Comparison of ENCODE assay signal across 22 mouse cellular contexts in the genomic region with DNA sequence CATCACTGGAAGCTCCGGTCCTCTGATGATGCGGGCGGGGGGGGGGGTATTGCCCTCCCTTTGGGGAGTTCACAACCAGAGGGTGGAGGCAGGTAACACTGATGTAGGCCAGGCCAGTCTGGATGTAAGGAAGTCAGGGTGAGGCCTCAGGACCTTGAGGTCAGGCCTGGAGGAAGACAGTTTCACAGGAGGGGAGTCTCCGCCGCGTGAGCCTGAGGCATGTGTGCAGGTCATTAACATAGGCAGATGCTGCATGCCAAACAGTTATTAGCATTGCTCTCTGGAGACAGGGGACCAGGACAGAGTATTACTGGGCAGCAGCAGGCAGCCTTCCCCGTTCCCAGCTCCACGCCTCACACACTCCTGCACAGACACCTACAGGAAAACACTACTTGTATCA. TPM values are rescaled to one million over a fixed set of nuclear protein-coding genes. Genes with fewer than 3 reads are reported as not detected.
DNase-seq lines count a peak whose midpoint lies in the region; ATAC-seq and TF ChIP-seq lines count a peak whose summit lies in the region.
"Had no signal": no experiment of that assay in that cellular context is flagged by ENCODE, and none has a peak within 500 bp of the region (broad histone marks: within the 10 kb centered on the region; RNA-seq: fewer than 3 reads in every experiment).

No protein-coding gene starts in this region.

- peaks cover 43% of the 10 kb centered on the region for H3K27me3 ChIP-seq in hindbrain, embryonic 11.5 days (ENCODE audit: control insufficient read depth, insufficient read depth, low read length)
- H3K27me3 ChIP-seq in hindbrain, embryonic 10.5 days (ENCODE audit: insufficient read depth, poor library complexity, severe bottlenecking): peaks cover 92% of the 10 kb centered on the region
- H3K27me3 ChIP-seq in midbrain, embryonic 14.5 days (ENCODE audit: control insufficient read depth, insufficient read depth, low read length): peaks cover 7% of the 10 kb centered on the region
- H3K27me3 ChIP-seq in midbrain, embryonic 15.5 days (replicated peaks): peaks cover 12% of the 10 kb centered on the region
- H3K27me3 ChIP-seq in myocyte (ENCODE audit: control insufficient read depth, insufficient read depth, insufficient read length): no peaks in the 10 kb centered on the region

- H3ac ChIP-seq in myocyte (ENCODE audit: control insufficient read depth, insufficient read length): no peak overlapping the region

- DNase-seq in hindbrain, embryonic 11.5 days (ENCODE audit: low spot score): no peak
- no peak for DNase-seq in hindbrain, embryonic 10.5 days (ENCODE audit: low spot score)
- peak; percentile 64 for DNase-seq in midbrain, embryonic 14.5 days
- no peak for DNase-seq in ES-E14 (ENCODE audit: low read depth, low spot score)
- DNase-seq in right cerebral cortex, adult 2 months (ENCODE audit: low spot score in 2 of 2): no peak
- no peak for DNase-seq in T-cell, adult 2 months (ENCODE audit: low spot score)
- DNase-seq: B cell, adult 2 months; cerebellum, adult 9-10 months; gastrocnemius, postnatal 10 days; heart, adult 18-20 months; kidney, adult 9 months; lung, adult 2 months; right cerebral cortex, adult 18-20 months; thymus, postnatal 25 days had no signal

- no peaks in the 10 kb centered on the region for H3K79me2 ChIP-seq in myocyte (ENCODE audit: control insufficient read depth, insufficient read depth)

- ATAC-seq in hindbrain, embryonic 11.5 days (ENCODE audit: low FRiP score): peak; percentile 21; the same call in 1 of the 2 replicates
- ATAC-seq in midbrain, embryonic 14.5 days (ENCODE audit: low FRiP score, low TSS enrichment): 0 out of 2 replicates have a peak, but pooled peaks have one; percentile 15
- ATAC-seq in midbrain, embryonic 15.5 days (replicated peaks): no peak; the same call in 1 of the 2 replicates
- ATAC-seq: forebrain, embryonic 14.5 days had no signal

- H3K9ac ChIP-seq in hindbrain, embryonic 11.5 days (ENCODE audit: low read depth, low read length): no peak overlapping the region
- no peak overlapping the region for H3K9ac ChIP-seq in midbrain, embryonic 14.5 days (replicated peaks; ENCODE audit: low read length)
- H3K9ac ChIP-seq in midbrain, embryonic 15.5 days: no peak overlapping the region
- H3K9ac ChIP-seq in ES-E14 (ENCODE audit: insufficient read depth, low read depth, low read length, poor library complexity, severe bottlenecking): peak overlapping the region; percentile 72; the same call in 1 of the 2 replicates
- H3K9ac ChIP-seq: embryonic facial prominence, embryonic 12.5 days had no signal

- no peaks in the 10 kb centered on the region for H3K9me3 ChIP-seq in hindbrain, embryonic 11.5 days (ENCODE audit: control insufficient read depth, low read length)
- H3K9me3 ChIP-seq in hindbrain, embryonic 10.5 days: no peaks in the 10 kb centered on the region
- H3K9me3 ChIP-seq in midbrain, embryonic 14.5 days (ENCODE audit: control insufficient read depth, low read length): no peaks in the 10 kb centered on the region
- no peaks in the 10 kb centered on the region for H3K9me3 ChIP-seq in midbrain, embryonic 15.5 days
- H3K9me3 ChIP-seq in ES-E14 (ENCODE audit: control insufficient read depth, insufficient read depth, low read depth, low read length): no peaks in the 10 kb centered on the region
- H3K9me3 ChIP-seq: embryonic facial prominence, embryonic 12.5 days; G1E; neural tube, embryonic 13.5 days had no signal

- no peak overlapping the region for H3K27ac ChIP-seq in hindbrain, embryonic 11.5 days (ENCODE audit: low read depth, low read length)
- H3K27ac ChIP-seq in hindbrain, embryonic 10.5 days: no peak overlapping the region
- H3K27ac ChIP-seq in midbrain, embryonic 14.5 days (replicated peaks; ENCODE audit: low read depth, low read length): no peak overlapping the region
- no peak overlapping the region for H3K27ac ChIP-seq in midbrain, embryonic 15.5 days
- peak overlapping the region; percentile 99 for H3K27ac ChIP-seq in ES-E14 (ENCODE audit: insufficient read depth, low read depth, low read length, poor library complexity, severe bottlenecking)
- H3K27ac ChIP-seq: embryonic facial prominence, embryonic 12.5 days; macrophage; neural tube, embryonic 13.5 days had no signal

- H3K4me1 ChIP-seq in hindbrain, embryonic 11.5 days (replicated peaks; ENCODE audit: control insufficient read depth, insufficient read depth, low read length): peaks cover 18% of the 10 kb centered on the region
- H3K4me1 ChIP-seq in hindbrain, embryonic 10.5 days (replicated peaks): peaks cover 77% of the 10 kb centered on the region
- peaks cover 35% of the 10 kb centered on the region for H3K4me1 ChIP-seq in midbrain, embryonic 14.5 days (ENCODE audit: control insufficient read depth, insufficient read depth, low read length)
- peaks cover 34% of the 10 kb centered on the region for H3K4me1 ChIP-seq in midbrain, embryonic 15.5 days
- peaks cover 14 to 35% of the 10 kb centered on the region in 2 experiments for H3K4me1 ChIP-seq in ES-E14 (ENCODE audit: control insufficient read depth in 2 of 2, insufficient read depth in 2 of 2, low read length in 2 of 2, poor library complexity in 1 of 2)

- 34% methylated on average over 8 of the region's 8 CpGs for WGBS in hindbrain, embryonic 11.5 days
- WGBS in hindbrain, embryonic 10.5 days: 47% methylated on average over 8 of the region's 8 CpGs
- WGBS in midbrain, embryonic 14.5 days: 29% methylated on average over 8 of the region's 8 CpGs
- WGBS in midbrain, embryonic 15.5 days: 36% methylated on average over 8 of the region's 8 CpGs

- no peak overlapping the region for H3K4me3 ChIP-seq in hindbrain, embryonic 11.5 days (ENCODE audit: low read depth, low read length)
- no peak overlapping the region for H3K4me3 ChIP-seq in hindbrain, embryonic 10.5 days
- no peak overlapping the region for H3K4me3 ChIP-seq in midbrain, embryonic 14.5 days (replicated peaks; ENCODE audit: low read depth, low read length)
- no peak overlapping the region for H3K4me3 ChIP-seq in midbrain, embryonic 15.5 days
- H3K4me3 ChIP-seq in ES-E14 (ENCODE audit: insufficient read depth in 1 of 2, low read depth in 1 of 2, low read length in 2 of 2, poor library complexity in 1 of 2, severe bottlenecking in 1 of 2): peak overlapping the region in 1 of 2 experiments; percentile 59; a peak in 1 of 4 replicates
- H3K4me3 ChIP-seq in myocyte: peak overlapping the region; percentile 8
- H3K4me3 ChIP-seq: embryonic facial prominence, embryonic 12.5 days; erythroblast, embryonic 14.5 days; neural tube, embryonic 13.5 days had no signal

- in situ Hi-C loops in ES-E14 (cut with MboI; ENCODE audit: low sequenced_read_pairs in 2 of 2, unreplicated experiment in 2 of 2): loop anchor here in 1 of 2 experiments (10.0 kb wide), 1 partner anchor 277 kb away; no protein-coding TSS in a partner anchor

- H3K36me3 ChIP-seq in hindbrain, embryonic 11.5 days (ENCODE audit: control insufficient read depth, insufficient read depth, low read length): no peaks in the 10 kb centered on the region
- H3K36me3 ChIP-seq in hindbrain, embryonic 10.5 days: no peaks in the 10 kb centered on the region
- no peaks in the 10 kb centered on the region for H3K36me3 ChIP-seq in midbrain, embryonic 14.5 days (ENCODE audit: control insufficient read depth, insufficient read depth, low read length)
- no peaks in the 10 kb centered on the region for H3K36me3 ChIP-seq in midbrain, embryonic 15.5 days (replicated peaks)
- peaks cover 8% of the 10 kb centered on the region; the same call in 1 of the 2 replicates for H3K36me3 ChIP-seq in ES-E14 (ENCODE audit: control insufficient read depth, insufficient read depth, low read length, poor library complexity, severe bottlenecking)
- no peaks in the 10 kb centered on the region for H3K36me3 ChIP-seq in myocyte (ENCODE audit: control insufficient read depth, insufficient read depth)
- H3K36me3 ChIP-seq: embryonic facial prominence, embryonic 12.5 days; G1E; neural tube, embryonic 13.5 days had no signal

- no peak overlapping the region for H3K4me2 ChIP-seq in hindbrain, embryonic 11.5 days (replicated peaks; ENCODE audit: low read depth, low read length)
- H3K4me2 ChIP-seq in midbrain, embryonic 14.5 days (ENCODE audit: low read length): no peak overlapping the region
- H3K4me2 ChIP-seq in midbrain, embryonic 15.5 days: no peak overlapping the region
- H3K4me2 ChIP-seq in myocyte (ENCODE audit: low read depth): peak overlapping the region; percentile 89

- no peak for TF ChIP-seq POLR2A in myocyte (IDR thresholded peaks at IDR 0.05; ENCODE audit: insufficient read length, low read depth)

TF ChIP-seq in ES-E14, 5 proteins besides CTCF, POLR2A, EP300 and RAD21 (continues in another document):
- TF ChIP-seq CHD2 (IDR thresholded peaks at IDR 0.05; ENCODE audit: low read depth, low read length) (no peak), ZNF384 (IDR thresholded peaks at IDR 0.05; ENCODE audit: low read depth, low read length) (no peak), HCFC1 (IDR thresholded peaks at IDR 0.05; ENCODE audit: borderline replicate concordance, insufficient read depth, low read length) (no peak), ZC3H11A (IDR thresholded peaks at IDR 0.05; ENCODE audit: borderline replicate concordance, low read depth, low read length) (no peak)

TF ChIP-seq in myocyte, 11 proteins besides CTCF, POLR2A, EP300 and RAD21:
- TF ChIP-seq TCF12 (IDR thresholded peaks at IDR 0.05; ENCODE audit: insufficient read depth, poor library complexity, severe bottlenecking) (no peak), MYOD1 (IDR thresholded peaks at IDR 0.05; ENCODE audit: control insufficient read depth in 1 of 3, insufficient read length in 2 of 3, low read depth in 2 of 3) (no peak)

RNA-seq across cellular contexts. Expression of a gene that starts 12.9 kb away (rescaled TPM):
- polyA plus RNA-seq in hindbrain, embryonic 11.5 days (2014; fragmentation: Nextera tagmentation; extraction: Ambion mirVana): 0.82 and 1.1 TPM in 2 replicates
- 3.3 and 4.4 TPM in 2 replicates for polyA plus RNA-seq in hindbrain, embryonic 10.5 days (2016; fragmentation: Nextera tagmentation; extraction: Ambion mirVana)
- polyA plus RNA-seq in midbrain, embryonic 14.5 days (2014; fragmentation: Nextera tagmentation; extraction: Ambion mirVana): 1.2 and 1.7 TPM in 2 replicates
- 1.6 and 1.7 TPM in 2 replicates for polyA plus RNA-seq in midbrain, embryonic 15.5 days (2015; fragmentation: Nextera tagmentation; extraction: Ambion mirVana)
- 256 and 507 TPM in 2 replicates for total RNA-seq in ES-E14 (2012; rRNA removed)
- polyA plus RNA-seq in myocyte (2012; fragmentation: generic; extraction: Trizol): 46.8 TPM
- total RNA-seq: G1E had no signal
- polyA plus RNA-seq: erythroblast, embryonic 14.5 days; G1E had no signal

RNA-seq across cellular contexts. Expression of a gene that starts 48.9 kb away (rescaled TPM):
- 2.1 and 3.1 TPM in 2 replicates for polyA plus RNA-seq in hindbrain, embryonic 11.5 days (2014; fragmentation: Nextera tagmentation; extraction: Ambion mirVana)
- polyA plus RNA-seq in hindbrain, embryonic 10.5 days (2016; fragmentation: Nextera tagmentation; extraction: Ambion mirVana): 1.7 and 4.3 TPM in 2 replicates
- 0.84 and 0.89 TPM in 2 replicates for polyA plus RNA-seq in midbrain, embryonic 14.5 days (2014; fragmentation: Nextera tagmentation; extraction: Ambion mirVana)
- 1.0 and 1.7 TPM in 2 replicates for polyA plus RNA-seq in midbrain, embryonic 15.5 days (2015; fragmentation: Nextera tagmentation; extraction: Ambion mirVana)
- total RNA-seq in ES-E14 (2012; rRNA removed): 1.7 and 2.3 TPM in 2 replicates
- polyA plus RNA-seq in myocyte (2012; fragmentation: generic; extraction: Trizol): 28.6 TPM
- total RNA-seq: G1E had no signal
- polyA plus RNA-seq: G1E, macrophage had no signal
